Mouse (Mus musculus): ENCODE measurements at regions not wholly inside any gene's neighbourhood (a gene's known extent, or its start where the extent isn't known, plus 50 kb on each side); places are given as distances from the start of the nearest gene placed in this dataset.

- Histone ChIP-seq H3K36me3 (ENCODE audit: control insufficient read depth, insufficient read depth, low read length) (no peaks in the 10 kb centered on the region), H3K4me1 (ENCODE audit: control insufficient read depth, insufficient read depth, low read length) (no peaks in the 10 kb centered on the region), H3K27me3 (ENCODE audit: control insufficient read depth, insufficient read depth, low read length) (no peaks in the 10 kb centered on the region), H3K4me3 (ENCODE audit: insufficient read depth, low read depth, low read length) (no peak overlapping the region), H3K79me2 (ENCODE audit: control insufficient read depth, insufficient read depth, low read length) (no peaks in the 10 kb centered on the region), H3K27ac (replicated peaks; ENCODE audit: insufficient read depth, low read depth, low read length) (no peak overlapping the region), H3K9ac (ENCODE audit: low read depth, low read length) (no peak overlapping the region)
- DNase-seq (ENCODE audit: extremely low read depth, low read depth, low spot score) = no peak
- TF ChIP-seq CTCF (IDR thresholded peaks at IDR 0.05; ENCODE audit: low read depth, low read length) (no peak), POLR2A (IDR thresholded peaks at IDR 0.05; ENCODE audit: extremely low read depth, insufficient read depth, low read length) (no peak)
- WGBS = 48% methylated on average over 6 of the region's 6 CpGs
These were observed 247.8 kb downstream of the Gxylt1 start for GRCm38 (mm10) chr15:93027185-93027584.

GRCm38 (mm10) chr15:93026456-93027078 lies 248.4 kb downstream of the Gxylt1 start:
- TF ChIP-seq POLR2A (IDR thresholded peaks at IDR 0.05; ENCODE audit: extremely low read depth, insufficient read depth, low read length) (no peak), CTCF (IDR thresholded peaks at IDR 0.05; ENCODE audit: low read depth, low read length) (no peak)
- Histone ChIP-seq H3K9ac (ENCODE audit: low read depth, low read length) (no peak overlapping the region), H3K27me3 (ENCODE audit: control insufficient read depth, insufficient read depth, low read length) (no peaks in the 10 kb centered on the region), H3K27ac (replicated peaks; ENCODE audit: insufficient read depth, low read depth, low read length) (no peak overlapping the region), H3K4me1 (ENCODE audit: control insufficient read depth, insufficient read depth, low read length) (no peaks in the 10 kb centered on the region), H3K79me2 (ENCODE audit: control insufficient read depth, insufficient read depth, low read length) (no peaks in the 10 kb centered on the region), H3K36me3 (ENCODE audit: control insufficient read depth, insufficient read depth, low read length) (no peaks in the 10 kb centered on the region), H3K4me3 (ENCODE audit: insufficient read depth, low read depth, low read length) (no peak overlapping the region)
- no peak for DNase-seq (ENCODE audit: extremely low read depth, low read depth, low spot score)
- WGBS = 53% methylated on average over 11 of the region's 11 CpGs

- Histone ChIP-seq H3K36me3 (ENCODE audit: control insufficient read depth, insufficient read depth, low read length) (no peaks in the 10 kb centered on the region), H3K27ac (replicated peaks; ENCODE audit: insufficient read depth, low read depth, low read length) (no peak overlapping the region), H3K4me1 (ENCODE audit: control insufficient read depth, insufficient read depth, low read length) (no peaks in the 10 kb centered on the region), H3K79me2 (ENCODE audit: control insufficient read depth, insufficient read depth, low read length) (no peaks in the 10 kb centered on the region), H3K4me3 (ENCODE audit: insufficient read depth, low read depth, low read length) (no peak overlapping the region), H3K27me3 (ENCODE audit: control insufficient read depth, insufficient read depth, low read length) (no peaks in the 10 kb centered on the region), H3K9ac (ENCODE audit: low read depth, low read length) (no peak overlapping the region)
- DNase-seq (ENCODE audit: extremely low read depth, low read depth, low spot score) = no peak
- 69% methylated on average over 9 of the region's 9 CpGs for WGBS
- no peak for TF ChIP-seq CTCF (IDR thresholded peaks at IDR 0.05; ENCODE audit: low read depth, low read length)
- TF ChIP-seq POLR2A (IDR thresholded peaks at IDR 0.05; ENCODE audit: extremely low read depth, insufficient read depth, low read length) = no peak
These were observed 249.2 kb downstream of the Gxylt1 start for GRCm38 (mm10) chr15:93025791-93026190.

- Histone ChIP-seq H3K36me3 (ENCODE audit: control insufficient read depth, insufficient read depth, low read length) (no peaks in the 10 kb centered on the region), H3K27ac (replicated peaks; ENCODE audit: insufficient read depth, low read depth, low read length) (no peak overlapping the region), H3K79me2 (ENCODE audit: control insufficient read depth, insufficient read depth, low read length) (no peaks in the 10 kb centered on the region), H3K4me1 (ENCODE audit: control insufficient read depth, insufficient read depth, low read length) (no peaks in the 10 kb centered on the region), H3K4me3 (ENCODE audit: insufficient read depth, low read depth, low read length) (no peak overlapping the region), H3K9ac (ENCODE audit: low read depth, low read length) (no peak overlapping the region), H3K27me3 (ENCODE audit: control insufficient read depth, insufficient read depth, low read length) (no peaks in the 10 kb centered on the region)
- TF ChIP-seq CTCF (IDR thresholded peaks at IDR 0.05; ENCODE audit: low read depth, low read length) = no peak
- TF ChIP-seq POLR2A (IDR thresholded peaks at IDR 0.05; ENCODE audit: extremely low read depth, insufficient read depth, low read length) = no peak
- DNase-seq (ENCODE audit: extremely low read depth, low read depth, low spot score) = no peak
- 68% methylated on average over 6 of the region's 6 CpGs for WGBS
These were observed 250.8 kb downstream of the Gxylt1 start for GRCm38 (mm10) chr15:93024171-93024570.

- no peak overlapping the region for H3K4me3 ChIP-seq (ENCODE audit: insufficient read depth, low read depth, low read length)
- no peaks in the 10 kb centered on the region for H3K79me2 ChIP-seq (ENCODE audit: control insufficient read depth, insufficient read depth, low read length)
These were observed 263.8 kb downstream of the Gxylt1 start for GRCm38 (mm10) chr15:93011166-93011565.

GRCm38 (mm10) chr15:93010629-93011028 lies 264.4 kb downstream of the Gxylt1 start:
- H3K4me3 ChIP-seq (ENCODE audit: insufficient read depth, low read depth, low read length) = no peak overlapping the region
- no peak for TF ChIP-seq POLR2A (IDR thresholded peaks at IDR 0.05; ENCODE audit: extremely low read depth, insufficient read depth, low read length)
- no peak for TF ChIP-seq CTCF (IDR thresholded peaks at IDR 0.05; ENCODE audit: low read depth, low read length)
- DNase-seq (ENCODE audit: extremely low read depth, low read depth, low spot score) = no peak
- 52% methylated on average over 2 of the region's 2 CpGs for WGBS
- no peaks in the 10 kb centered on the region for H3K4me1 ChIP-seq (ENCODE audit: control insufficient read depth, insufficient read depth, low read length)
- H3K27me3 ChIP-seq (ENCODE audit: control insufficient read depth, insufficient read depth, low read length) = no peaks in the 10 kb centered on the region
- no peaks in the 10 kb centered on the region for H3K79me2 ChIP-seq (ENCODE audit: control insufficient read depth, insufficient read depth, low read length)
- H3K9ac ChIP-seq (ENCODE audit: low read depth, low read length) = no peak overlapping the region
- no peak overlapping the region for H3K27ac ChIP-seq (replicated peaks; ENCODE audit: insufficient read depth, low read depth, low read length)
- H3K36me3 ChIP-seq (ENCODE audit: control insufficient read depth, insufficient read depth, low read length) = no peaks in the 10 kb centered on the region

More at GRCm38 (mm10) chr15:93011166-93011565, 263.8 kb downstream of the Gxylt1 start:
- H3K4me1 ChIP-seq (ENCODE audit: control insufficient read depth, insufficient read depth, low read length) = no peaks in the 10 kb centered on the region
- DNase-seq (ENCODE audit: extremely low read depth, low read depth, low spot score) = no peak
- no peak overlapping the region for H3K9ac ChIP-seq (ENCODE audit: low read depth, low read length)
- WGBS = 86% methylated on average over 5 of the region's 5 CpGs
- no peaks in the 10 kb centered on the region for H3K27me3 ChIP-seq (ENCODE audit: control insufficient read depth, insufficient read depth, low read length)
- H3K27ac ChIP-seq (replicated peaks; ENCODE audit: insufficient read depth, low read depth, low read length) = no peak overlapping the region
- TF ChIP-seq POLR2A (IDR thresholded peaks at IDR 0.05; ENCODE audit: extremely low read depth, insufficient read depth, low read length) (no peak), CTCF (IDR thresholded peaks at IDR 0.05; ENCODE audit: low read depth, low read length) (no peak)
- H3K36me3 ChIP-seq (ENCODE audit: control insufficient read depth, insufficient read depth, low read length) = no peaks in the 10 kb centered on the region
